Mouse (Mus musculus): ENCODE measurements at regions not wholly inside any gene's neighbourhood (a gene's known extent, or its start where the extent isn't known, plus 50 kb on each side); places are given as distances from the start of the nearest gene placed in this dataset.
A peak's percentile ranks its signal among the peaks of the same experiment; 100 is the strongest.

- WGBS, result 69% methylated on average over 2 of the region's 2 CpGs
- H3K9me3 ChIP-seq (replicated peaks; ENCODE audit: control insufficient read depth, low read length), result no peaks in the 10 kb centered on the region
- no peak for DNase-seq (ENCODE audit: low spot score)
- peak; percentile 15; the same call in 1 of the 2 replicates for ATAC-seq
- H3K4me2 ChIP-seq (ENCODE audit: low read length), result no peak overlapping the region
- H3K9ac ChIP-seq (ENCODE audit: low read length), result no peak overlapping the region
- H3K27me3 ChIP-seq (replicated peaks; ENCODE audit: control insufficient read depth, insufficient read depth, low read length), result no peaks in the 10 kb centered on the region
- no peak overlapping the region for H3K27ac ChIP-seq (ENCODE audit: low read depth, low read length)
- H3K36me3 ChIP-seq (ENCODE audit: control insufficient read depth, insufficient read depth, low read length), result no peaks in the 10 kb centered on the region
- no peak overlapping the region for H3K4me3 ChIP-seq (ENCODE audit: low read depth, low read length)
- H3K4me1 ChIP-seq (ENCODE audit: control insufficient read depth, insufficient read depth, low read length), result no peaks in the 10 kb centered on the region
Observed at GRCm38 (mm10) chr17:88303991-88304390, 136.5 kb upstream of the Foxn2 start.

GRCm38 (mm10) chr17:88305165-88305564 lies 135.3 kb upstream of the Foxn2 start:
- DNase-seq (ENCODE audit: low spot score) (no peak), ATAC-seq (no peak)
- no peaks in the 10 kb centered on the region for H3K9me3 ChIP-seq (replicated peaks; ENCODE audit: control insufficient read depth, low read length)
- 79% methylated on average over 9 of the region's 9 CpGs for WGBS
- no peak overlapping the region for H3K4me3 ChIP-seq (ENCODE audit: low read depth, low read length)
- H3K4me2 ChIP-seq (ENCODE audit: low read length), result no peak overlapping the region
- H3K27me3 ChIP-seq (replicated peaks; ENCODE audit: control insufficient read depth, insufficient read depth, low read length), result no peaks in the 10 kb centered on the region
- H3K4me1 ChIP-seq (ENCODE audit: control insufficient read depth, insufficient read depth, low read length), result no peaks in the 10 kb centered on the region
- H3K9ac ChIP-seq (ENCODE audit: low read length), result no peak overlapping the region
- H3K27ac ChIP-seq (ENCODE audit: low read depth, low read length), result no peak overlapping the region
- no peaks in the 10 kb centered on the region for H3K36me3 ChIP-seq (ENCODE audit: control insufficient read depth, insufficient read depth, low read length)

- DNase-seq (ENCODE audit: low spot score), result no peak
- no peak overlapping the region for H3K9ac ChIP-seq (ENCODE audit: low read length)
- H3K27ac ChIP-seq (ENCODE audit: low read depth, low read length), result no peak overlapping the region
- no peak overlapping the region for H3K4me2 ChIP-seq (ENCODE audit: low read length)
- no peak for ATAC-seq
- 64% methylated on average over 9 of the region's 9 CpGs for WGBS
- H3K9me3 ChIP-seq (replicated peaks; ENCODE audit: control insufficient read depth, low read length), result no peaks in the 10 kb centered on the region
- no peaks in the 10 kb centered on the region for H3K36me3 ChIP-seq (ENCODE audit: control insufficient read depth, insufficient read depth, low read length)
- no peaks in the 10 kb centered on the region for H3K27me3 ChIP-seq (replicated peaks; ENCODE audit: control insufficient read depth, insufficient read depth, low read length)
- no peak overlapping the region for H3K4me3 ChIP-seq (ENCODE audit: low read depth, low read length)
- no peaks in the 10 kb centered on the region for H3K4me1 ChIP-seq (ENCODE audit: control insufficient read depth, insufficient read depth, low read length)
Observed at GRCm38 (mm10) chr17:88306325-88306724, 134.2 kb upstream of the Foxn2 start.

GRCm38 (mm10) chr17:88307082-88307481 lies 133.4 kb upstream of the Foxn2 start:
- no peaks in the 10 kb centered on the region for H3K36me3 ChIP-seq (ENCODE audit: control insufficient read depth, insufficient read depth, low read length)
- H3K9me3 ChIP-seq (replicated peaks; ENCODE audit: control insufficient read depth, low read length), result no peaks in the 10 kb centered on the region
- no peak overlapping the region for H3K27ac ChIP-seq (ENCODE audit: low read depth, low read length)
- no peaks in the 10 kb centered on the region for H3K27me3 ChIP-seq (replicated peaks; ENCODE audit: control insufficient read depth, insufficient read depth, low read length)
- no peak overlapping the region for H3K4me3 ChIP-seq (ENCODE audit: low read depth, low read length)
- no peaks in the 10 kb centered on the region for H3K4me1 ChIP-seq (ENCODE audit: control insufficient read depth, insufficient read depth, low read length)
- H3K4me2 ChIP-seq (ENCODE audit: low read length), result no peak overlapping the region
- WGBS, result 53% methylated on average over 4 of the region's 4 CpGs
- no peak overlapping the region for H3K9ac ChIP-seq (ENCODE audit: low read length)
- ATAC-seq, result no peak
- no peak for DNase-seq (ENCODE audit: low spot score)

GRCm38 (mm10) chr17:88307826-88308225 lies 132.7 kb upstream of the Foxn2 start:
- 90% methylated on average over 9 of the region's 9 CpGs for WGBS

GRCm38 (mm10) chr17:88312876-88313275 lies 127.6 kb upstream of the Foxn2 start:
- 85% methylated on average over 2 of the region's 2 CpGs for WGBS
- Histone ChIP-seq H3K9ac (ENCODE audit: low read length) (no peak overlapping the region), H3K9me3 (replicated peaks; ENCODE audit: control insufficient read depth, low read length) (no peaks in the 10 kb centered on the region), H3K27ac (ENCODE audit: low read depth, low read length) (no peak overlapping the region), H3K4me3 (ENCODE audit: low read depth, low read length) (no peak overlapping the region), H3K4me2 (ENCODE audit: low read length) (no peak overlapping the region), H3K36me3 (ENCODE audit: control insufficient read depth, insufficient read depth, low read length) (no peaks in the 10 kb centered on the region), H3K4me1 (ENCODE audit: control insufficient read depth, insufficient read depth, low read length) (no peaks in the 10 kb centered on the region), H3K27me3 (replicated peaks; ENCODE audit: control insufficient read depth, insufficient read depth, low read length) (no peaks in the 10 kb centered on the region)
- DNase-seq (ENCODE audit: low spot score) (no peak), ATAC-seq (no peak)

More at GRCm38 (mm10) chr17:88307826-88308225, 132.7 kb upstream of the Foxn2 start:
- Histone ChIP-seq H3K27ac (ENCODE audit: low read depth, low read length) (no peak overlapping the region), H3K36me3 (ENCODE audit: control insufficient read depth, insufficient read depth, low read length) (no peaks in the 10 kb centered on the region), H3K27me3 (replicated peaks; ENCODE audit: control insufficient read depth, insufficient read depth, low read length) (no peaks in the 10 kb centered on the region), H3K4me3 (ENCODE audit: low read depth, low read length) (no peak overlapping the region), H3K4me2 (ENCODE audit: low read length) (no peak overlapping the region), H3K4me1 (ENCODE audit: control insufficient read depth, insufficient read depth, low read length) (no peaks in the 10 kb centered on the region), H3K9me3 (replicated peaks; ENCODE audit: control insufficient read depth, low read length) (no peaks in the 10 kb centered on the region), H3K9ac (ENCODE audit: low read length) (no peak overlapping the region)
- DNase-seq (ENCODE audit: low spot score), result no peak
- ATAC-seq, result no peak

GRCm38 (mm10) chr17:88316213-88316967 lies 124.1 kb upstream of the Foxn2 start:
- H3K4me3 ChIP-seq (ENCODE audit: low read depth, low read length), result no peak overlapping the region
- H3K27me3 ChIP-seq (replicated peaks; ENCODE audit: control insufficient read depth, insufficient read depth, low read length), result no peaks in the 10 kb centered on the region
- no peaks in the 10 kb centered on the region for H3K4me1 ChIP-seq (ENCODE audit: control insufficient read depth, insufficient read depth, low read length)
- peak overlapping the region; percentile 78 for H3K27ac ChIP-seq (ENCODE audit: low read depth, low read length)
- peak; percentile 94 for ATAC-seq
- 46% methylated on average over 15 of the region's 15 CpGs for WGBS
- H3K36me3 ChIP-seq (ENCODE audit: control insufficient read depth, insufficient read depth, low read length), result no peaks in the 10 kb centered on the region
- H3K9ac ChIP-seq (ENCODE audit: low read length), result no peak overlapping the region
- H3K4me2 ChIP-seq (ENCODE audit: low read length), result no peak overlapping the region
- peak; percentile 92 for DNase-seq (ENCODE audit: low spot score)
- no peaks in the 10 kb centered on the region for H3K9me3 ChIP-seq (replicated peaks; ENCODE audit: control insufficient read depth, low read length)

- Histone ChIP-seq H3K9ac (ENCODE audit: low read length) (no peak overlapping the region), H3K4me1 (ENCODE audit: control insufficient read depth, insufficient read depth, low read length) (no peaks in the 10 kb centered on the region), H3K9me3 (replicated peaks; ENCODE audit: control insufficient read depth, low read length) (no peaks in the 10 kb centered on the region), H3K4me2 (ENCODE audit: low read length) (no peak overlapping the region), H3K4me3 (ENCODE audit: low read depth, low read length) (no peak overlapping the region), H3K27ac (ENCODE audit: low read depth, low read length) (peak overlapping the region; percentile 78; the same call in 1 of the 2 replicates), H3K36me3 (ENCODE audit: control insufficient read depth, insufficient read depth, low read length) (no peaks in the 10 kb centered on the region), H3K27me3 (replicated peaks; ENCODE audit: control insufficient read depth, insufficient read depth, low read length) (no peaks in the 10 kb centered on the region)
- no peak for DNase-seq (ENCODE audit: low spot score)
- WGBS, result 73% methylated on average over 5 of the region's 5 CpGs
- no peak for ATAC-seq
Observed at GRCm38 (mm10) chr17:88317311-88317710, 123.2 kb upstream of the Foxn2 start.

- DNase-seq (ENCODE audit: low spot score), result peak; percentile 39
- Histone ChIP-seq H3K4me2 (ENCODE audit: low read length) (no peak overlapping the region), H3K9ac (ENCODE audit: low read length) (no peak overlapping the region), H3K27me3 (replicated peaks; ENCODE audit: control insufficient read depth, insufficient read depth, low read length) (no peaks in the 10 kb centered on the region), H3K27ac (ENCODE audit: low read depth, low read length) (no peak overlapping the region), H3K4me1 (ENCODE audit: control insufficient read depth, insufficient read depth, low read length) (no peaks in the 10 kb centered on the region), H3K36me3 (ENCODE audit: control insufficient read depth, insufficient read depth, low read length) (no peaks in the 10 kb centered on the region), H3K4me3 (ENCODE audit: low read depth, low read length) (no peak overlapping the region), H3K9me3 (replicated peaks; ENCODE audit: control insufficient read depth, low read length) (no peaks in the 10 kb centered on the region)
- WGBS, result 87% methylated on average over 7 of the region's 7 CpGs
- no peak for ATAC-seq
Observed at GRCm38 (mm10) chr17:88317806-88318205, 122.7 kb upstream of the Foxn2 start.
